Mouse (Mus musculus): ENCODE data around the gene Gm9780. TPM values are rescaled to one million over a fixed set of nuclear protein-coding genes. Genes with fewer than 3 reads are reported as not detected.
"Not testable (repeated sequence)": the region's sequence is repeated elsewhere in the genome, so short reads cannot be mapped to it uniquely, and the experiment has no call there.

Gene Gm9780
- polyA plus RNA-seq, 1 experiment from 2014 or later, result 55.8 TPM

DNA sequence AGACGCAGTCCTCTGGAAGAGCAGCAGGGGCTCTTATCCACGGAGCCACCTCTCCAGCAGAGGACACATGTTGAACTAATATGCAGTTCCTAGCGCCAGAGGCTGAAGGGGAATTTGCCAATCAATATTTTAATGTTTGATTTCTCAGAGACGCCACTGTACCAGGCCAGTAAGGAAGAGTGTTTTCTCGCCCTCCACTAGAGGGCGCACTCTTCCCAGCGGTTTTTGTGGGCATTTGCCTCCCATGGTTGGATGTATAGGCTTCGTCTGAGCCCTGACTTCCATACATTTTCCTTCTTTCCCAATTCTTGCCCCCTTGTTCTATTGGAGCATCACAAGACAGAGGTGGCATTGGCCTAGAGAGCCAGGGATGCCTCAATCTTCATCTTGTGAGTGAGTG is 4.5 kb upstream of the Gm9780 start:
- not testable (repeated sequence) for H3K9ac ChIP-seq (ENCODE audit: low read length); H3K9me3 ChIP-seq (replicated peaks; ENCODE audit: control insufficient read depth, low read length); H3K36me3 ChIP-seq (ENCODE audit: control insufficient read depth, insufficient read depth, low read length); H3K27me3 ChIP-seq (ENCODE audit: control insufficient read depth, insufficient read depth, low read length); H3K4me2 ChIP-seq (ENCODE audit: low read depth, low read length); H3K4me3 ChIP-seq (replicated peaks; ENCODE audit: low read length); H3K4me1 ChIP-seq (ENCODE audit: control insufficient read depth, insufficient read depth, low read length); H3K27ac ChIP-seq (ENCODE audit: low read length); ATAC-seq (ENCODE audit: insufficient read depth, low FRiP score)
- no CpG with 5 or more reads among the region's 8 CpGs for WGBS

DNA sequence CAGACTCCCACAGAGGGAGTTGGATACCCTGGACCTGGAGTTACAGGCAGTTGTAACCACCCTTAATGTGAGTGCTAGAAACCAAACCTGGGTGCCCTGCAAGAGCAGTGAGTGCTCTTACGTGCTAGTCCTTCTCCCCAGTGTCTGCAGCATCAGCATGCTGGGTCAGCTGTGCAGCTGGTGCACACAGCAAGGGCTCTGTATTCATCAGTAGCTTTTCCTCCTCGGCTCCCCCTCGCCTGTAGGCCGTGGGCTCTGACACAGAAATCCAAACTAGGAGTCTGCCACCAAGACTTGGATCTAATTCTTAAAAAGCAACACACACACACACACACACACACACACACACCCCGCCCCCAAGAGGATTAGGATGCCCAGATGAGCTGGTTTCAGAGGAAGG is 2.5 kb upstream of the Gm9780 start:
- H3K27me3 ChIP-seq (ENCODE audit: control insufficient read depth, insufficient read depth, low read length); H3K27ac ChIP-seq (ENCODE audit: low read length); H3K9ac ChIP-seq (ENCODE audit: low read length); H3K4me1 ChIP-seq (ENCODE audit: control insufficient read depth, insufficient read depth, low read length); H3K36me3 ChIP-seq (ENCODE audit: control insufficient read depth, insufficient read depth, low read length); H3K9me3 ChIP-seq (replicated peaks; ENCODE audit: control insufficient read depth, low read length); H3K4me2 ChIP-seq (ENCODE audit: low read depth, low read length); ATAC-seq (ENCODE audit: insufficient read depth, low FRiP score); H3K4me3 ChIP-seq (replicated peaks; ENCODE audit: low read length): not testable (repeated sequence)
- WGBS, result no CpG with 5 or more reads among the region's 5 CpGs

DNA sequence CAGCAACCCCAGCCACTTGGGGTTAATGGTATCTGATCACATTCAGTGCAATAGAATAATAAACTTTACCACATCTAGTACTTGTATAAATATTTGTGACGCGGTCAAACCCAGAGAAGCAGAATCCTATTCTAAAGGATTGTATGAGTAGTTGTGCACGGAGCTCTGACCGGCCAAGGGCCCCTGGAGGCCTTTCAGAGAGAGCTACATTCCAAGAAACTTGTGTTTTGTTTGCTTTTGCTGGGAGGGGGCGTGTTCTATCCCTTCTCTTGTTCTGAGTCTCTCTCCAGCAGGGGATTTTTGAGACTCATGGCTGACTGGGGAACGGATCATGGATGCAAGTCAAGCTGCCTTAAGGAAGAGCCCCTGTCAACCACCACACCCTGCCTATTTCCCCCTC is 7.1 kb downstream of the Gm9780 start:
- not testable (repeated sequence) for H3K9ac ChIP-seq (ENCODE audit: low read length); H3K27me3 ChIP-seq (ENCODE audit: control insufficient read depth, insufficient read depth, low read length); H3K9me3 ChIP-seq (replicated peaks; ENCODE audit: control insufficient read depth, low read length); ATAC-seq (ENCODE audit: insufficient read depth, low FRiP score); H3K4me3 ChIP-seq (replicated peaks; ENCODE audit: low read length); H3K4me2 ChIP-seq (ENCODE audit: low read depth, low read length); H3K27ac ChIP-seq (ENCODE audit: low read length); H3K4me1 ChIP-seq (ENCODE audit: control insufficient read depth, insufficient read depth, low read length); H3K36me3 ChIP-seq (ENCODE audit: control insufficient read depth, insufficient read depth, low read length)
- WGBS, result no CpG with 5 or more reads among the region's 6 CpGs

DNA sequence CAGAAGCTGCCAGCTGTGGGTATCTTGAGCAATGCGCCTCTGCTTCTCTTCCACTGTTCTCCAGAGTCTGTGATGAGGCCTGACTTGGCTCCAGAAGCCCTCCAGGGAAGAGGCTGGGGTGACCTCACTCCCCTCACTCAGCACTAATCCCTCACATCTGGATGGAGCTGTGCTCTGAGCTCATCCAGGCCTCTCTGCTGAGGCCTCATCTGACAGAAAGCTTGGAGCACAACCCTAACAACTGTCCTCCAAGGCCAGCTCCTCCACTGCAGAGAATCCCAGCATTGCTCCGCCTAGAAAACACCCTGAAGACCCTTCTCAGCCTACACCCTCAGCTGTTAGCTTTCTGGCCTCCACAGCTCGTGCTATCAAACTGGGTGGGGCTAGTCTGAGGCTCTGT is 8.1 kb downstream of the Gm9780 start:
- not testable (repeated sequence) for H3K4me3 ChIP-seq (replicated peaks; ENCODE audit: low read length); H3K9ac ChIP-seq (ENCODE audit: low read length); H3K4me2 ChIP-seq (ENCODE audit: low read depth, low read length); H3K36me3 ChIP-seq (ENCODE audit: control insufficient read depth, insufficient read depth, low read length); H3K4me1 ChIP-seq (ENCODE audit: control insufficient read depth, insufficient read depth, low read length); H3K27ac ChIP-seq (ENCODE audit: low read length); H3K9me3 ChIP-seq (replicated peaks; ENCODE audit: control insufficient read depth, low read length); H3K27me3 ChIP-seq (ENCODE audit: control insufficient read depth, insufficient read depth, low read length)
- WGBS, result no CpG with 5 or more reads among the region's 3 CpGs
- peak; percentile 85 for ATAC-seq (ENCODE audit: insufficient read depth, low FRiP score)

DNA sequence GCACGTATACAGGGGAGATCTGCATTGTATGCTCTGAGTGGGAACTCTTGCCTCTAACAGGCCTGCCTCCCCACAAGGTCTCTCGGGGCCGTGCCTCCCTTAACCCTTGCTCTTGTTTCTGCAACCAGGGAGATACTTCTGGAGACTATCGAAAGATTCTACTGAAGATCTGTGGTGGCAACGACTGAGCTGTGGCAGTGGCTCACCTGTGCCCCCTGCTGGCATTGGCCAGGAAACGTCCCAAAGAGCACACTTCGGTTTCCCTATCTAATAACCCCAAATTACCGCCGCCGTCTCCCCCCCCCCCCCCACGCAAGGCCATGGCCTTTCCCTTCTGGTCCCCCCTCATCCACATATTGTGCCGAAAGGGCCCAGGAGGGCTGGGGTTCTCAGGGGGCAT is 16.9 kb downstream of the Gm9780 start:
- not testable (repeated sequence) for H3K36me3 ChIP-seq (ENCODE audit: control insufficient read depth, insufficient read depth, low read length); H3K9me3 ChIP-seq (replicated peaks; ENCODE audit: control insufficient read depth, low read length); H3K4me1 ChIP-seq (ENCODE audit: control insufficient read depth, insufficient read depth, low read length); H3K4me2 ChIP-seq (ENCODE audit: low read depth, low read length); ATAC-seq (ENCODE audit: insufficient read depth, low FRiP score); H3K27ac ChIP-seq (ENCODE audit: low read length); H3K9ac ChIP-seq (ENCODE audit: low read length); H3K4me3 ChIP-seq (replicated peaks; ENCODE audit: low read length); H3K27me3 ChIP-seq (ENCODE audit: control insufficient read depth, insufficient read depth, low read length)
- no CpG with 5 or more reads among the region's 12 CpGs for WGBS

DNA sequence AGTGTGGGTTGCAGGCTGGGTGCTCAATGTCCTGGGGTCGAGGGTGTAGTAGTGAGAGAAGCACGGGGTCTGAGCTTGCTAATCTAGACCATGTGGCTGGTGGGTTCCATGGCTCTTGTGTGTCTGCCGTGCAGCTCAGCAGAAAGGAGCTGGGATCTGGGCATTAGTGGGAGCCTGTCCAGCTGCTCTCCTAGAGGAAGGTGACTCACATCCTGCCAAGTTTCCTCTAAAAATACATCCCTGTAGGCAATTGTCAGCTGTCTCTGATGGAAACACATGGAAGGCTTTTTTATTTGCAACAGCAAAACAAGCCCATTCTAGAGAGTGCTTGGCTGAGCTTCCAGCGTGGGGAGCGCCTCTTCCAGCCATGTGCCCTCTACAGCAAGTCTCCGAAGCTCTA is 19.7 kb downstream of the Gm9780 start:
- H3K27ac ChIP-seq (ENCODE audit: low read length); H3K9ac ChIP-seq (ENCODE audit: low read length): not testable (repeated sequence)
- WGBS, result no CpG with 5 or more reads among the region's 6 CpGs

DNA sequence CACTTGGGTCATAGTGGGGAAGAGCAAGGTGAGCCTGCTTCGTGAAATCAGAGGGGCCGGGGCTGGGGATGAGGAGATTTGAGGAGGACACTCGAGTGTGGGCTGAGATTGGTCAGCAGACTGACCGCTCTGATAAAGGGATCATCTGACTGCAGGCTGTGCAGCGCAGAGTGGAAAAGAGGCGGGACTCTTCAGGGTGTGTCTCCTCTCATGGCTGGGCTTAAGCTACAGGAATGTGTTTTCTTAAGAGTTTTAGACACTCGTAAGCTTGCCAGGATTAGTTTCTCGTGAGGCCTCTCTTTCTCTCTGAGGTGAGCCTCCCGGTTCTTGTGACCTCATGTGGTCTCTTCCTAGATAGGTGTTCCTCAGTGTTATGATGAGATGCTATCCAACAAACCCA is 21.0 kb downstream of the Gm9780 start:
- ATAC-seq (ENCODE audit: insufficient read depth, low FRiP score); H3K4me1 ChIP-seq (ENCODE audit: control insufficient read depth, insufficient read depth, low read length); H3K4me3 ChIP-seq (replicated peaks; ENCODE audit: low read length); H3K9ac ChIP-seq (ENCODE audit: low read length); H3K9me3 ChIP-seq (replicated peaks; ENCODE audit: control insufficient read depth, low read length); H3K27ac ChIP-seq (ENCODE audit: low read length); H3K27me3 ChIP-seq (ENCODE audit: control insufficient read depth, insufficient read depth, low read length); H3K4me2 ChIP-seq (ENCODE audit: low read depth, low read length); H3K36me3 ChIP-seq (ENCODE audit: control insufficient read depth, insufficient read depth, low read length): not testable (repeated sequence)
- no CpG with 5 or more reads among the region's 9 CpGs for WGBS

More for the DNA sequence above, 19.7 kb downstream of the Gm9780 start:
- not testable (repeated sequence) for H3K27me3 ChIP-seq (ENCODE audit: control insufficient read depth, insufficient read depth, low read length); H3K9me3 ChIP-seq (replicated peaks; ENCODE audit: control insufficient read depth, low read length); H3K4me3 ChIP-seq (replicated peaks; ENCODE audit: low read length); H3K4me1 ChIP-seq (ENCODE audit: control insufficient read depth, insufficient read depth, low read length); H3K36me3 ChIP-seq (ENCODE audit: control insufficient read depth, insufficient read depth, low read length); H3K4me2 ChIP-seq (ENCODE audit: low read depth, low read length); ATAC-seq (ENCODE audit: insufficient read depth, low FRiP score)

DNA sequence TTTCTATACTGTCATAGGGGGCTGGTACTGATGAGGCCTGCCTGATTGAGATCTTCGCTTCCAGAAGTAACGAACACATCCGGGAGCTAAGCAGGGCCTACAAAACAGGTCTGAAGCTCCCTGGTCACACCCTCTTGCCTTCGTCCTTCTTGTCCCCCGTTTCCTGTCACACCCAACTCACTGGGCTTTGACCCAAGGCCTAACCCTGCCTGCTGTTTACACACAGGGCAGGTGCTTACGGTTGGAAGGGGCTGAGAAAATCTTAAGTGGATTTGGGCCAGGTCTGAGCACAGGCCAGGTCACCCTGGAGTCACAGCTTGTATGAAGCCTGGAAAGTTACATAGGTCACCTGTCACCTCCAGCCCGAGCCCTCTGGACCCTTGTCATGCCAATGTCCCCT is 26.1 kb downstream of the Gm9780 start:
- H3K9ac ChIP-seq (ENCODE audit: low read length); H3K27me3 ChIP-seq (ENCODE audit: control insufficient read depth, insufficient read depth, low read length); H3K4me3 ChIP-seq (replicated peaks; ENCODE audit: low read length); H3K9me3 ChIP-seq (replicated peaks; ENCODE audit: control insufficient read depth, low read length); H3K27ac ChIP-seq (ENCODE audit: low read length); H3K4me2 ChIP-seq (ENCODE audit: low read depth, low read length); ATAC-seq (ENCODE audit: insufficient read depth, low FRiP score); H3K36me3 ChIP-seq (ENCODE audit: control insufficient read depth, insufficient read depth, low read length); H3K4me1 ChIP-seq (ENCODE audit: control insufficient read depth, insufficient read depth, low read length): not testable (repeated sequence)
- no CpG with 5 or more reads among the region's 7 CpGs for WGBS

DNA sequence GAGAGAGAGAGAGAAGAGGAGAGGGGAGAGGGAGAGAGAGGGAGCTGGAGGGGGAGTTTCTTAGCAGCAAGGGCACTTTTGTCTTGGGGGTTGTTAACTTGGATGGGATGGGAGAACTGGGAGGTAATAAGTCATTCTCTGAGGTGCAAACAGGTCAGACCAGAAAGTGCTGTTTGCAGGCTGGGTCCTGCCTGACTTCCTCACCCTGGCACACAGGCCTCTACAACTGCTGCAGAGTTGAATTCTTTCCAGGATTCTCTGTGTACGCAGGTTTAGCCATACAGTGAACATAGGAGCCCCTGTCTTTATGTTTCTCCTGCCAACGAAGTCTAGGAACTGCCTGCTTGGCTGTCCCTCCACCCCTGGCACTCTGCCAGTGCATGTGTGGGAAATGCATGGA is 35.0 kb downstream of the Gm9780 start:
- H3K9ac ChIP-seq (ENCODE audit: low read length); H3K4me2 ChIP-seq (ENCODE audit: low read depth, low read length); H3K9me3 ChIP-seq (replicated peaks; ENCODE audit: control insufficient read depth, low read length); H3K36me3 ChIP-seq (ENCODE audit: control insufficient read depth, insufficient read depth, low read length); H3K27ac ChIP-seq (ENCODE audit: low read length); H3K27me3 ChIP-seq (ENCODE audit: control insufficient read depth, insufficient read depth, low read length); H3K4me1 ChIP-seq (ENCODE audit: control insufficient read depth, insufficient read depth, low read length); H3K4me3 ChIP-seq (replicated peaks; ENCODE audit: low read length): not testable (repeated sequence)
- no CpG with 5 or more reads among the region's 2 CpGs for WGBS
- peak; percentile 58; the same call in 1 of the 2 replicates for ATAC-seq (ENCODE audit: insufficient read depth, low FRiP score)

DNA sequence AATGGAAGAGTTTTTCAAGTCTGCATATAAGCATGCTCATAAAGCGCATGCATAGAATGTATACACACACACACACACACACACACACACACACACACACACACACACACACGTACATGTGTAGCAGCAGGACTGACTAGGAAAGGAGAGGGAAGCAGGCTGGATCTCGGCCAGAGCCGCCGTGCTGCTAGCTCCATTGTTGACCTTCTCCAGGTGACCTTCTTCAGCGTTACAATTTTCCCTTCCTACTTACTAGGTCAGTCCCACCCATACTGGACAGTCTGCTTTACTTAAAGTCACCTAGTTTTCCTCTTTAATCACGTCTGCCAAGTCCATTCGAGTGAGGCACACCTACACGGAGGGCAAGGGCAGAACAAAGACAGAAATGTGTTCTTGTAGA is 60.6 kb downstream of the Gm9780 start:
- 17% methylated on average over 5 of the region's 9 CpGs for WGBS
- not testable (repeated sequence) for H3K36me3 ChIP-seq (ENCODE audit: control insufficient read depth, insufficient read depth, low read length); H3K9ac ChIP-seq (ENCODE audit: low read length); H3K4me1 ChIP-seq (ENCODE audit: control insufficient read depth, insufficient read depth, low read length); H3K4me3 ChIP-seq (replicated peaks; ENCODE audit: low read length); H3K27me3 ChIP-seq (ENCODE audit: control insufficient read depth, insufficient read depth, low read length); H3K9me3 ChIP-seq (replicated peaks; ENCODE audit: control insufficient read depth, low read length); H3K4me2 ChIP-seq (ENCODE audit: low read depth, low read length); H3K27ac ChIP-seq (ENCODE audit: low read length)
- peak; percentile 53; the same call in 1 of the 2 replicates for ATAC-seq (ENCODE audit: insufficient read depth, low FRiP score)
